Mouse (Mus musculus) mouse embryonic stem cell (cell line): Measurements from ENCODE around the gene Chrnb2.

Experiments used
- in situ Hi-C, 2 experiments: fragments of 300-500 bp; cut with MboI; formaldehyde crosslinking; loops; 1 replicate in 1 of 2; 3 replicates in 1 of 2; pipeline ENCODE4 v1.14.3; 2019 to 2020; ENCODE audit warnings: low sequenced_read_pairs in 2 of 2, low pct_unique_long_range_greater_than_20kb in 1 of 2, mixed read lengths in 1 of 2; ENCODE audit not compliant: unreplicated experiment in 1 of 2

Gene Chrnb2

DNA sequence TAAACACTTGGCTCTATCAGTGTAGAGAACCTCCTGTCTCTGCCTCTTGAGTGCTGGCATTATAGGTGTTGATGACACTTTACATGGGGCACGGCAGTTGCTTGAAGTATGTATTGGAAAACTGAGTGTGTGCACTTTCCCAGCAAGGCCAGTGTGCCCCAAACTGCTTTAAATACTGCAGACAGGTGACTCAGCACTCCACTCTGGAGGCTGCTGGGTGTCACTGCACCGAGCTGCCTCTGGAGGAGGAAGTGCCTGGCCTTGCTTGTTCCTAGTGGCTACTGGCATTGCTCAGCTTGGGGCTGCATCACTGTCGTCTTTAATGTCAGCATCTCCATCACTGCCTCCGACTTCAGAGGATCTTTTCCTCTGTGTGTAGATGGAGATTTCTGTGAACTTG is 37.4 kb downstream of the Chrnb2 start:
- in situ Hi-C loops = no loop called here

DNA sequence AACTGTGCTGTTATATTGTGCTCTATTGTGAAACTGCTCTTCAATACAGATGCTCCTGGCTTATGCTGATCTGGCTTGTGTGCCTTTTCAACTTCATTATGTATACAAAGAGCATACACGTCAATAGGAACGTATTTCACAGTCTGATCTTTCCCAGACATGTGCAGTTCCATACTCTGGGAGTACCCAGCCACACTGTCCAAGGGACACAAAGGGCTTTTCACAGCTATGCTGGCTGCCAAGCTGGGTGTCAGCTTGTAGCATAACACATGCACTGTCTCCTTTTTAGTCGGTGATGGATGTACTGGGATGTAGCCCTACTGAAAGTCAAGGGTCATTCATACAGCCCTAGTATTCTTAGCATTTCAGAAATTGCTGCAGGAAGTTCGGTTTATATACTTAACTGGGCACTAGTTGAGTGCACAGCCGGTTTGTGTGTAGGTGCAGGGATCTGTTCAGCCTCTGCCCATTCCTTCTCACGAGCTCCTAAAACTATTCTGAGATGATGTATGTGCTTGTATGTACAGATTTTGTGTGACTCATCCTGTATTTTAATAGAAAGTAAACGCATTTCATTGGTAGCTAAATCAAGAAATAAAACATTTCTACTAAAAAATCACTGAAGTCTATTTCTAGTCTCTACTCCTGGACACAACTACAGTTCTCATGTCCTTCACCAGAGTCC is 40.9 kb downstream of the Chrnb2 start:
- in situ Hi-C loops = no loop called here

DNA sequence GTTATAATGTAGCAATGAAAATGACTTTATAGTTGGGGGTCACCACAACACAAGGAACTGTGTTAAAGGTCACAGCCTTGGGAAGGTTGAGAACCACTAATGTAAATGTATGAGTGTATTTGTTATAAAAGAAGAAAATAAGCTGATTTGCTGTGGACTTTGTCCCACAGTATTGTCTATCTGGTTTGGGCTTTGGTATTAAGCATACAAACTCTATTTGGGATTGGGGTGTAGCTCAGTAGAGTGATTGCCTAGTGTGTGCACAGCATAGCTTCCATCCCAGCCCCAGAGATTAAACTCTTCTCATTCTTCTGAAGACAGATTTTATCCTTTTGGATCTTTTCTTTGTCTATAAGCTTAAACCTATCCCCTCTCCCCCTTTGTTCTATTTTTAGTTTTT is 42.4 kb downstream of the Chrnb2 start:
- in situ Hi-C loops = no loop called here

DNA sequence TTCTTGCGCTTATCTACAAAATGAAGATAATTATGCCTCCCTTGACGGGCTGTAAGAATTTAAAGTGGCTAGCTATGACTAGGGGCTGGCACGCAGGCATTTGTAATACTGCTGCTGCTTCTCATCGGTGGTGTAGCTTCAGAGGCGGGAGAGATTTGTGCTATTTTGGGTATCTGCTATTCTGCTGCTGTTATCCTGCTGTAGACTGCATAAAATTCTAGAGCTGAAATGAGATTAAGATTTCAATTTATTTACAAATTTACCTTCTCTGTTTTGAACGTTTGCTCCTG is 48.5 kb downstream of the Chrnb2 start:
- in situ Hi-C loops = no loop called here

DNA sequence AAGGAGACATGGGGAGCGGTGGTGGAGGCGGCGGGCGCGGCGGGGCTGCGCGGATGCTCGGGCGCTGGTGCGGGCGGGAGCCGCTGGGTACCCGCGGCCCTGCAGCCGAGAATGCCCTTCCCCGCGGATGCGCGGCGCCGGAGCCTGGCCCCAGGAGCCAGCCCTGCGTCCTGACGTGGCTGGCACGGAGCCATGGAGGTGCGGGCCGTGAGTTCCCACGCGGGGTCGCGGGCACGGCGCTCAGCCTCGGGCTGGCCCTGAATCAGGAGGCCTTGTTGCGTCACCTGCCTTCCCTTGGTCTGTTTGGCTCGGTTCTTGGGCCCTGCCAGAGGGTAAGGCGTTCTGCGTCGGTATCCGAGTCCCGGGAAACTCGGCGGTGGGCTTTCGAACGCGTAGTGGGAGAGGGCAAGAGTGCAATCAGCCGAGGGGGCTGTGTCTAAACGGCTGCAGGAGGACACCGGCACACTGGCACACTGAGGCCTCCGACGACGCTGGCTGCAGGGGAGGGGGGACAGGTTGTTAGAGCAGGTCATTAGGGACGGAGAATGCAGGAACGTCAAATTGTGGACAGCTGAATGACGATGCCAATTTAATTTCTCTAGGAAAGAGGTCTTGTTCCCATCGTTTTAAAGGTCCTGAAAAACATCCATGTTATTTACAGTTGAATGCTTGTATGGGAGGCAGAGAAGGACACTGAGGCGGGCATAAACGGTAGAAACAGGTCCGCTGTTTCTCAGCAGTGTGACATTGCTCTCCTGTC is 49.0 kb downstream of the Chrnb2 start:
- in situ Hi-C loops = no loop called here

DNA sequence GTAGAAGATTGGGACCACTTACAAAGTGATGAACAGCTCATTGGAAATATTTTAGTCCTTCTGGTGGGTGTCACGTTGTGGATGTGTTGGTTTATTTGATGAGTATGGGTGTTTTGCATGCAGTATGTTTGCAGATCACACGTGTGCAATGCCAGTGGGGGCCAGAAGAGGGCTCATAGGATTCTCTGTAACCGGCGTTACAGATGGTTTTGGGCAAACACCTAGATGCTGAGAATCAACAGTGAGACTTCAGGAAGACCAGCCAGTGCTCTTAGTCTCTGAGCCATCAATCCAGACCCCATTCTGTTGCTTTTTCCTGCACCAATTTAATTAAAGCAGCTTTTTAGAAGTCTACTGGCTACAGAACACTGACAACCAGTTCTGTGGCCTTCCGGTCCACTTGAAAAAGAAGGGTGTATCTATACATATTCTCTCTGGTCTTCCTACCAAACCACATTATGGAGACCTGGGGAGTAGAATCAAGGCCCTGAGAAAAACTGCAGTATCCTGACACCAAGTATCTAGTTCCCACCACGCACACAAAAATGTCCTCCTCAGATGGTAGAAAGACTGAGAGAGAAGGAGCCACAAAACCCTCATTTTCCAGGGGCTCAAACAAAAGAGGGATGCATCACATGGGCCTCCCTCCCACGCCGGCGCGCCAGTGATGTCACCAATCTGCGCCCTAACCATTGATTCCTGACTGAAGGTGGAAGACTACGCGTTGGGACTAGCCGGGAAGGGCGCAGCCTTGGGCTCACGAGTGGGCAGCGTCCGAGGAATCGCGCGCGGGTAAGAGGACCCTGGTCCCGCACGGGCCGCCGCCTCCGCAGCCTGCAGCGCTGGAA is 49.8 kb downstream of the Chrnb2 start, which contains the start of gene Adar:
Gene Adar, plus strand, starts transcription at position 664 of the 848 bp plus-strand sequence.
- in situ Hi-C loops = no loop called here

DNA sequence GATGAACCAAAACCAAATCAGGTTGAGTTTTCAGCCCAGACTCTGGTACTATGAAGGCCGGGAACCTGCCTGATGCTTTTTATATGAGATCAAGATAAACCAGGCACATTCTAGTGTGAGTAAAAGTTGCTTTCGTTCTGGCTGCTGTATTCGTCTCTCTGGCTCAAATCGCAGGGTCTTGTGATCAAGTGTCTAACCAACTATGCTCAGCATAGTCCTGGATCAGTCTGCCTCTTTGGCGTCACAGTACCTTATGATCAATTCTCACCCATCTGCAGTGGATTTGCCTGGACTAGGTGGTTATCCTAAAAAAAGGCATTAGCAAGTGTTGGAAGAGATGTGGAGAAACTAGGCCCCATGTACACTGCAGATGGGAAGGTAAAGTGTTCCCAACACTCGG is 60.4 kb downstream of the Chrnb2 start:
- in situ Hi-C loops = no loop called here

DNA sequence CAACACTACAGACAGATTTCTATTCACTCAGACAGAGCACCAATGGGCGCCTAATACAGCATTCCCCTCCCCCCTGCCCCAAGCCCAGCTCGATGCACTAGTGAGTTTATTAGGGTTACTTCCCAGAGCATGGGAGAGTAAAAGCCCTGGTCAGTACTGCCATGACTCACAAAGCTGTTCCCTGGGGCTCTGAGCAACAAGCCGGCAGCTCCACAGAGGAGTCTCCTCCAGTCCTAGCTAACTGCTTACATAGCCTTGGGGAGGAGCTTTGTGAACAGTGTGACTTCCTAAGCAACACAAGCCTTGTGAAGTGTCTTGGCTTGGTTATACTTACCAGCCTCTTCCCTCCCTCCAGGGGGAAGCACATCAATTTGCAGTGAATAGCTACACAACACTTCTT is 60.8 kb downstream of the Chrnb2 start:
- in situ Hi-C loops = no loop called here

DNA sequence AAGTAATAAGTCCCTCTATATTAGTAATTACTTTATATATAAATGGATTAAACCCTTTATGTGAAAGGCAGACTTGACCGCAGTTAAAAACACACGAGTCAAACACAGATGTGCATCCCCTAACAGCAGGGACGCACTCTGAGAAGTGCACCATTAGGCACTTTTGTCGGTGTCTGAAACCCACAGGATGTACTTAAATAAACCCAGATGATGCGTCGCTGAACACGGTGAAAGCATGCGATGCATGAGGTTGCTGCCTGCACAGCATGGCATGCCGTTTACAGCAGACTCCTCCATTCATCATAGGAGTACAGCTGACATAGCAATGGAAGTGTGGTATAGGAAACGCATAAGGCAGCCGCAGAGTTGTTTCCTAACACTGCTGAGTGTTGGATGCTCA is 64.0 kb downstream of the Chrnb2 start:
- in situ Hi-C loops = no loop called here

DNA sequence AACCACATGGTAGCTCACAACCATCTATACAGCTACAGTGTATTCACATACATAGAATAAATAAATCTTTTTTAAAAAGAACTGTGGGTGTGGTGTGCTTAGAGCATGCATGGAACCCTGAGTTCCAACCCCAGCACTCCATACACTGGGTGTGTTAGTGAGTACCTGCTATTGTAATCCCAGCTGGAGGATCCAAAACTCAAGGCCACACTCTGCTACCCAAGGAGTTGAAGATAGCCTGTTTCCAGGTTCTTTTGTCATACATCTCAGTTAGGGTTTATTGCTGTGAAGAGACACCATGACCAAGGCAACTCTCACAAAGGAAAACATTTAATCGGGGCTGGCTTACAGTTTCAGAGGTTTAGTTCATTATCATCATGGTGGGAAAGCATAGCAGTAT is 65.5 kb downstream of the Chrnb2 start:
- in situ Hi-C loops = no loop called here
